Mouse (Mus musculus): ENCODE data around the gene Asb2.

DNA sequence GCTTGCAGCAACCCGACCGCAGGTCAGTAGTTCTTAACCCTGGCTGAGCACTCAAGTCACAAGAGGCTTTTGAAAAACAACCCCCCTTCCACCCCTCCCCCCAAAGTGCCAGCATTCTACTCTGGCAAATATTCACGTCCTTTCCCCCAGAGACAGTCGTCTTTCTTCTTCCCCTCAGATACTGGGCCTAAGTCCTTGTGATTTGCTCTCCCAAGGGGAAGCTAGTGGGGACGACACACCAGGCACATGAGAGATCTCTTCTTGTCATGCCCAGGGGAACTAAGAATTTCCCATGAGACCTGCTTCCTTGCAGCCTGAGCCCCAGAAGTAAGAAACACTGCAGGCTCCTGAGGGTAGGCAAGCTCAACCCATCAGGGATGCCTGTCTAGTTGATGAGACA is 8.4 kb downstream of the Asb2 start:
- TF ChIP-seq CTCF (IDR thresholded peaks at IDR 0.05; ENCODE audit: low read depth) = no peak
- no peak for TF ChIP-seq EP300 (IDR thresholded peaks at IDR 0.05; ENCODE audit: low read depth)
